Comparison of ENCODE assay signal across 10 mouse cellular contexts in the genomic region with DNA sequence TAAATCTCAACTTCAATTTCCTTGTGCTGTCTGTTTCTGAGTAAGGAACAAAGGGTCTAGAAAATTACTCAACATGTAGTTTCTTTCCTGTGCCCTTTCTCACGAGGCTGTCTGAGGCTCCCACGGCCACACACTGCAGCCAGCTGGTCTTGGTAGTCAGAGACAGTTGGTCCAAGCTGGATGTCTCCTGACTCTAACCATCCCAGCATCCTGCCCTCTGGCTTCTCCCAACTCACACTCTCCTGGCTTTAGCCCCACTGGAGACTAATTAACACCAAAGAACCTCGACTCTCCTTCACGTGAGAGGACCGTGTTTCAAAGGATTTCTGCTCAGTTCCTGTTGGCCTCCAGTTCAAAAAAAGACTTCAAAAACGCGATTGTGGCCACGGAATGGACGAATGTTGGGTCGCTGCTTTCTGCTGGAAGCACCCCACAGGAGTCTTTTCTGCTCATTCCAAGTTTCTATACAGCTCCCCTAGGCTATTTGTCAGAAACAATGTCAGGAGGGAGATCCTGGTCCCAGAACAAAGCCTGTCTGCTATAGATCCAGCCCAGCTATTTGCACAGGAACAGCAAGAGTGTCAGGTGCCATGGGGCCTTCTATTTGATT. TPM values are rescaled to one million over a fixed set of nuclear protein-coding genes. Genes with fewer than 3 reads are reported as not detected.
A peak's percentile ranks its signal among the peaks of the same experiment; 100 is the strongest.
DNase-seq lines count a peak whose midpoint lies in the region; ATAC-seq and TF ChIP-seq lines count a peak whose summit lies in the region.
"Had no signal": no experiment of that assay in that cellular context is flagged by ENCODE, and none has a peak within 500 bp of the region (broad histone marks: within the 10 kb centered on the region; RNA-seq: fewer than 3 reads in every experiment).

No protein-coding gene starts in this region.

- intact Hi-C loops in heart, adult 2 months (cut with DNase I): no loop called here

- no peaks in the 10 kb centered on the region for H3K27me3 ChIP-seq in heart, embryonic 13.5 days (replicated peaks)
- H3K27me3 ChIP-seq in heart, adult 2 months (ENCODE audit: control insufficient read depth, insufficient read depth, low read length): no peaks in the 10 kb centered on the region
- H3K27me3 ChIP-seq in embryonic facial prominence, embryonic 15.5 days: no peaks in the 10 kb centered on the region
- H3K27me3 ChIP-seq in limb, embryonic 10.5 days (ENCODE audit: low read depth, poor library complexity, severe bottlenecking): no peaks in the 10 kb centered on the region
- no peaks in the 10 kb centered on the region for H3K27me3 ChIP-seq in neural tube, embryonic 14.5 days (ENCODE audit: control insufficient read depth, insufficient read depth, low read length)

- no peak for DNase-seq in heart, adult 2 months
- DNase-seq in limb, embryonic 10.5 days (ENCODE audit: low spot score): no peak
- no peak for DNase-seq in urinary bladder, adult 18-20 months (ENCODE audit: low spot score in 2 of 2)
- DNase-seq in spleen, postnatal 36 days (ENCODE audit: low spot score in 2 of 2): no peak
- DNase-seq in urinary bladder, postnatal 36 days (ENCODE audit: low spot score in 2 of 2): no peak
- DNase-seq: cerebellum, postnatal 36 days had no signal

- no peak overlapping the region for H3K9ac ChIP-seq in heart, embryonic 13.5 days
- H3K9ac ChIP-seq in heart, adult 2 months (ENCODE audit: low read depth, low read length): no peak overlapping the region
- H3K9ac ChIP-seq in embryonic facial prominence, embryonic 15.5 days: no peak overlapping the region
- no peak overlapping the region for H3K9ac ChIP-seq in neural tube, embryonic 14.5 days (replicated peaks; ENCODE audit: low read depth, low read length)

- 0 out of 2 replicates have a peak overlapping the region, but pooled peaks have one; percentile 42 for H3K27ac ChIP-seq in heart, embryonic 13.5 days (replicated peaks)
- no peak overlapping the region for H3K27ac ChIP-seq in heart, adult 2 months
- 0 out of 2 replicates have a peak overlapping the region, but pooled peaks have one; percentile 5 for H3K27ac ChIP-seq in embryonic facial prominence, embryonic 15.5 days (replicated peaks)
- peak overlapping the region; percentile 46 for H3K27ac ChIP-seq in limb, embryonic 10.5 days
- H3K27ac ChIP-seq in neural tube, embryonic 14.5 days (ENCODE audit: low read depth, low read length): 0 out of 2 replicates have a peak overlapping the region, but pooled peaks have one; percentile 16
- H3K27ac ChIP-seq: macrophage had no signal

- WGBS in heart, embryonic 13.5 days: 48% methylated on average over 10 of the region's 10 CpGs
- 55% methylated on average over 10 of the region's 10 CpGs for WGBS in heart, adult 2 months
- 23% methylated on average over 10 of the region's 10 CpGs for WGBS in embryonic facial prominence, embryonic 15.5 days
- whole genome bisulfite sequencing in limb, embryonic 10.5 days: 53% methylated on average over 10 of the region's 10 CpGs
- 7% methylated on average over 10 of the region's 10 CpGs for WGBS in neural tube, embryonic 14.5 days

- TF ChIP-seq POLR2A in heart, adult 2 months (IDR thresholded peaks at IDR 0.05; ENCODE audit: insufficient read depth, low read depth, low read length): no peak

- ATAC-seq in heart, embryonic 13.5 days (ENCODE audit: extremely low read depth, insufficient number of reproducible peaks, low FRiP score, low TSS enrichment): no peak
- no peak for ATAC-seq in embryonic facial prominence, embryonic 15.5 days (ENCODE audit: insufficient number of reproducible peaks, low FRiP score, low TSS enrichment, low read depth)
- ATAC-seq in neural tube, embryonic 14.5 days (ENCODE audit: low read depth): no peak

- H3K4me2 ChIP-seq in heart, embryonic 13.5 days: no peak overlapping the region
- no peak overlapping the region for H3K4me2 ChIP-seq in embryonic facial prominence, embryonic 15.5 days (replicated peaks)
- no peak overlapping the region for H3K4me2 ChIP-seq in neural tube, embryonic 14.5 days (ENCODE audit: low read depth, low read length)

- H3K79me2 ChIP-seq in heart, adult 2 months (replicated peaks; ENCODE audit: control insufficient read depth, insufficient read depth, low read length): no peaks in the 10 kb centered on the region

- no peak overlapping the region for H3K4me3 ChIP-seq in heart, embryonic 13.5 days
- no peak overlapping the region for H3K4me3 ChIP-seq in heart, adult 2 months
- no peak overlapping the region for H3K4me3 ChIP-seq in embryonic facial prominence, embryonic 15.5 days (replicated peaks)
- no peak overlapping the region for H3K4me3 ChIP-seq in limb, embryonic 10.5 days
- no peak overlapping the region for H3K4me3 ChIP-seq in neural tube, embryonic 14.5 days (ENCODE audit: low read depth, low read length)

- H3K4me1 ChIP-seq in heart, embryonic 13.5 days: peaks cover 4% of the 10 kb centered on the region; the same call in 1 of the 2 replicates
- no peaks in the 10 kb centered on the region; the same call in none of the 2 replicates for H3K4me1 ChIP-seq in heart, adult 2 months (ENCODE audit: control insufficient read depth, insufficient read depth, low read length)
- H3K4me1 ChIP-seq in embryonic facial prominence, embryonic 15.5 days: peaks cover 37% of the 10 kb centered on the region; the same call in 1 of the 2 replicates
- H3K4me1 ChIP-seq in limb, embryonic 10.5 days: peaks cover 42% of the 10 kb centered on the region
- peaks cover 12% of the 10 kb centered on the region; the same call in 1 of the 2 replicates for H3K4me1 ChIP-seq in neural tube, embryonic 14.5 days (ENCODE audit: control insufficient read depth, insufficient read depth, low read length)

- no peaks in the 10 kb centered on the region for H3K9me3 ChIP-seq in heart, embryonic 13.5 days
- no peaks in the 10 kb centered on the region for H3K9me3 ChIP-seq in embryonic facial prominence, embryonic 15.5 days (replicated peaks)
- H3K9me3 ChIP-seq in limb, embryonic 10.5 days (replicated peaks): no peaks in the 10 kb centered on the region
- H3K9me3 ChIP-seq in neural tube, embryonic 14.5 days (ENCODE audit: control insufficient read depth, low read length): no peaks in the 10 kb centered on the region

- no peak for TF ChIP-seq EP300 in heart, adult 2 months (IDR thresholded peaks at IDR 0.05; ENCODE audit: insufficient read depth, low read depth, low read length)

- no peak for TF ChIP-seq CTCF in heart, adult 2 months (IDR thresholded peaks at IDR 0.05)

- H3K36me3 ChIP-seq in heart, embryonic 13.5 days: no peaks in the 10 kb centered on the region
- H3K36me3 ChIP-seq in heart, adult 2 months (ENCODE audit: control insufficient read depth, insufficient read depth, low read length): no peaks in the 10 kb centered on the region
- H3K36me3 ChIP-seq in embryonic facial prominence, embryonic 15.5 days: no peaks in the 10 kb centered on the region
- H3K36me3 ChIP-seq in limb, embryonic 10.5 days: peaks cover 7% of the 10 kb centered on the region; the same call in 1 of the 2 replicates
- no peaks in the 10 kb centered on the region; the same call in 1 of the 2 replicates for H3K36me3 ChIP-seq in neural tube, embryonic 14.5 days (ENCODE audit: control insufficient read depth, insufficient read depth, low read length)

RNA-seq across cellular contexts. Expression of gene Pde9a, which starts 23.8 kb away (rescaled TPM):
- 7.3 TPM in 2 replicates for polyA plus RNA-seq in heart, embryonic 13.5 days (2015; fragmentation: Nextera tagmentation; extraction: Ambion mirVana)
- total RNA-seq in heart, adult 2 months (2021): 1 to 10 TPM; 3.2 to 4.0 TPM
- 10.4 and 12.1 TPM in 2 replicates for polyA plus RNA-seq in heart, adult 2 months (2012; rRNA removed)
- polyA plus RNA-seq in embryonic facial prominence, embryonic 15.5 days (2015; fragmentation: Nextera tagmentation; extraction: Ambion mirVana): 16.5 and 18.1 TPM in 2 replicates
- 20.4 and 27.2 TPM in 2 replicates for polyA plus RNA-seq in limb, embryonic 10.5 days (2016; fragmentation: Nextera tagmentation; extraction: Ambion mirVana)
- 26.8 and 29.5 TPM in 2 replicates for polyA plus RNA-seq in neural tube, embryonic 14.5 days (2014; fragmentation: Nextera tagmentation; extraction: Ambion mirVana)
- polyA plus RNA-seq: macrophage had no signal
